Mouse (Mus musculus): ENCODE results near the gene Pnpla1.
"Not testable (repeated sequence)": the region's sequence is repeated elsewhere in the genome, so short reads cannot be mapped to it uniquely, and the experiment has no call there.

Pnpla1 gene

DNA sequence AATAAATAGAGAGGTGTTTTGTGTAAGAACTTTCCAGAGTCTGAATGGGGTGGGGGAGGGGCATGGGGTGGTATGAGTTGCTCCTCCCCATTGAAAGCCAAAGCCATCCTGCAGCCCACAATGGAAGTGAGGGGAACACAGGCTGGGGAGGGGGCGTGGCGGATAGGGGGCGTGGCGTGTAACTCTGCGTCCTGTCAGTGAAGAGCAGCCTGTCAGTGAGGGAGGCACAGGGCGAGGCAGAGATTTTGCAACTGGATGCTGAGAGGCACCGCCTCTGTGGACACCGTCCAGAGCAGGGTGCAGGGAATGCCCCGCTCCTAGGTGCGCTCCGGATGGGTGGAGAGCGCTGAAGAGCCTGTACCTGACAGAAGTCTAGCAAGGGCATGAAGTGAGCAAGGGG lies at the start of gene Pnpla1:
Pnpla1 (plus strand) TSS at position 207 of the 400 bp plus-strand sequence.
- no peak for ATAC-seq (ENCODE audit: low TSS enrichment)

DNA sequence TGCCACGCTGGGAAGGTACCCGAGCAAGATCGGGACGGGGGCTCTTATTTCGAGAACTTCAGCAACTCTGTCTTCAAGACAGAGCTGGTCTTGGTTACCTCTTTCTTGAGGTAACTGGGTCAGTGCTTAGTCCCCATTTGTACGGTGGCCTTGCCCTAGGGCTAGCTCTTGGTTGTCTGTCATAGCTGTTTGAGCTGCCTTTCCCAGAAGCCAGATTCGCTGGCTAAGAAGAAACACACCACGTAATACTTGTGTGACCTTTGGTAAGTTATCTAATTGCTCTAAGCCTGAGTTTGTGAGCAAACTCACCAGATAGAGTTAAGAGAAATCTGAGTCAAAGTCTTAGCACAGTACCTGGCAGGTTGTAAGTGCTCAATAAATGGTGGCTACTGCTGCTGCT lies 49.5 kb upstream of the Pnpla1 start:
- ATAC-seq (ENCODE audit: low TSS enrichment): no peak

DNA sequence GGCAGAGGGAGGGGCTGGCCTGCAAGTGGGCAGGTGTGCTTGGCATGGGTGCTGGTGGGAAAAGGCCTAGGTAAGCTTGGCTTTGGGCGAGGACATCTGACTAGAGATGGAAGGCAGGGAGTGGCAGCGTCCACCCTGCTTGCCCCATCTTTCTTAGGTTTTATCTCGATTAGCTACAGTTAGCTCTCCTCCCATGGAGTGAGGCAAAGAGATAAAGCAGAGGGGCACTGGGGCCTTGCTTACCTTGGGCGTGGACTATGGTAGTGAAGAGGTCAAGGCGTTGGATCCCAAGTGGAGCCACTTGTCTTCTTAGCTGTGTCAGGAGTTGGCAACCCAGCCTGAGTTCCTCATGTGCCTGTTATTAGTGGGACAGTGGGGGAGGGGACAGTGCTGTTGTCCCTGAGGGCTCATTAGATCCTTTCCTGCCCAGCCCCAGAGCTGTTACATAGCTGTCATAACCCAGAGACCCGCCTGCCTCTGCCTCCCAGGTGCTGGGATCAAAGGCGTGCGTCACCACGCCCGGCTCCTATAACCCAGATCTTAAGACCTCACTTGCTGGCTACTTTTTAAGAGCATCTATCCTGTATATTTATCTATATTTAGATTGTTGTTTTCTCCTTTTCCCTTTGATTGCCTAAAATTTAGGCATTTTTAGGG lies 48.9 kb upstream of the Pnpla1 start:
- no peak for ATAC-seq (ENCODE audit: low TSS enrichment)

DNA sequence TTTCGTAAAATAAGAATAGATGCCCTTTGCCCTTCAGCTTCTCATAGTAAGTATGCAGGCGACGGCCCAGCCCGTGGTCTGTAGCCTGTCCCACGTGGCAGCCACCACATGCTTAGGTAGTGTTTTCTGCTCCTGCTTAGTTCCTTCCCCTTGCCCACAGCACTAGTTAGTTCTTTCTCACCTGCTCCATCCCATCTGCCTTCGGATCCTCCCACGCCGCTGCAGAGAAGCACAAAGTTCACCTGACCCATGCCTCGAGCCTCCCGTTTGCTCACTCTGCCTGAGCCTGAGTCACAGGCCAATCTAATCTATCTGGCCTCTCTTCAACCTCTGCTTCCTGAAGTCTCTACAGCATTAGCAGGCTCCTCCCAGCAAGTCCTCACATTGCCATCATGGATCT lies 45.9 kb upstream of the Pnpla1 start:
- no peak for ATAC-seq (ENCODE audit: low TSS enrichment)

GRCm38 (mm10) chr17:28814529-28815097 lies 43.6 kb upstream of the Pnpla1 start:
- no peak for ATAC-seq (ENCODE audit: low TSS enrichment)

DNA sequence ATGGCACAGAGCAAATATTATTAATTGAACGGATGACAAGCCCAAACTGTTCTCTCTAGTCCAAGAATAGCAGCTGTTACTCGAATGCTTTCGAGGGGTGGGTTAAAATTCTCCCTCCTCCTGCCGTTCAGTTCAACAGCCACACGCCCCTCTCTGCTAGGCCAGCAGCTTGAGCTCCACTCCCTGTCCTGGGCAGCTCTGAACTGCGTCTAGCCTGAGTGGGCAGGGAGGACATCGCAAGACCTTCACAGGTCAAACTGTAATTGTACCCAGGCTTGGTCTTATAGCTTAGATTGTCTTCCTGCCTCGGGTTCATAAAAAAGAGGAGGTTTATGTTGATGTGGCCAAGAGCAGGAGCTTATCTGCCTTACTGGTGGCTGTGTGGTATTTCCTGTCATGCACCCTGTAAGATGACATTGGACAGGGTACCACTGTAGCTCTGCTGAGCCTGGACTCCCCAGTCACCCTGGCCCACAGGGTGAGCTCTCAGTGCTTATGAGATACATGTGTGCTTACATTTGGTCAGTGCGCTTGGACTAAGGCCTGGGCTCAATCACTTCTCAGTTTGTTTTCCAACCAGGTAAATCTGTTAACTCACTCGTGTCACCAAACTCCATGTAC lies 42.7 kb upstream of the Pnpla1 start:
- no peak for ATAC-seq (ENCODE audit: low TSS enrichment)

GRCm38 (mm10) chr17:28816326-28816725 lies 41.9 kb upstream of the Pnpla1 start:
- ATAC-seq (ENCODE audit: low TSS enrichment): not testable (repeated sequence)

- ATAC-seq (ENCODE audit: low TSS enrichment): no peak
Observed at GRCm38 (mm10) chr17:28816875-28817811, 41.1 kb upstream of the Pnpla1 start.

- ATAC-seq (ENCODE audit: low TSS enrichment): no peak
Observed at GRCm38 (mm10) chr17:28820189-28820588, 38.0 kb upstream of the Pnpla1 start.

DNA sequence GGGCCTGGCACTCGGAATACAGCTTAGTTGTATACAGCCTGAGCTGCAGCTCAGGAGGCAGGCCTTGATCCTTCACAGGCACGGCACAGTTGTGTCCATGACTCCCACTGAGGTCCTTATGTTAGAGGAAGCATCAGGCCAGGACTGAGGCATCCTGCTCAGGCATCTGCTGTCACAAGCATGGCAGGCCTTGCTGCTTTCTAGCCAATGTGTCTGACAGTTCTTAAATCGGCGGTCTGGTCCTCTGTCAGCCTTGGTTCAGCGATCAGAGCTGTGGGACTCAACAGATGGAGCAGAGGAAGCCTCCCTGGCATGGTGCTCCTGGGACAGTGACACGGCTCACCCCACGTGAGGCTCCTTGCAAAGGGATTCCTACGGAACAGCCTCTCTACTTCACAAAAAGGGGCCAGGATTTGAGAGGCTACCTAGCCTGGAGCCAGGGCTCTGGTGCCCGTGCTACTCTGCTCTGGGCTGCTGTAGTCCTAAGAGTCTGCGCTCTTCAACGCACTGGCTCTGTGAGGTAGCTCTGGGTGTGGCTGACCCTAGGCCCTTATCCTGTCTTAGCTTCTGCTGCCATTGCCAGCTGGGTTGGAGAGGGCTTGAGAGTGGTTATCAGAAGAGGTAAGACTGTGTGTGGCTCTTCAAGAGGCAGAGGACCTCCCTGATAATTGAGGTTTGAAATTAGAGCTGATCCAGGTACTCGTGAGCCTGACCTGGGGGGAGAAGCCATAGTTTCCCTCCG lies 35.0 kb upstream of the Pnpla1 start:
- ATAC-seq (ENCODE audit: low TSS enrichment): no peak

- ATAC-seq (ENCODE audit: low TSS enrichment): no peak
Observed at GRCm38 (mm10) chr17:28823749-28824148, 34.5 kb upstream of the Pnpla1 start.

- peak; percentile 66 for ATAC-seq (ENCODE audit: low TSS enrichment)
Observed at GRCm38 (mm10) chr17:28824896-28825295, 33.3 kb upstream of the Pnpla1 start.

DNA sequence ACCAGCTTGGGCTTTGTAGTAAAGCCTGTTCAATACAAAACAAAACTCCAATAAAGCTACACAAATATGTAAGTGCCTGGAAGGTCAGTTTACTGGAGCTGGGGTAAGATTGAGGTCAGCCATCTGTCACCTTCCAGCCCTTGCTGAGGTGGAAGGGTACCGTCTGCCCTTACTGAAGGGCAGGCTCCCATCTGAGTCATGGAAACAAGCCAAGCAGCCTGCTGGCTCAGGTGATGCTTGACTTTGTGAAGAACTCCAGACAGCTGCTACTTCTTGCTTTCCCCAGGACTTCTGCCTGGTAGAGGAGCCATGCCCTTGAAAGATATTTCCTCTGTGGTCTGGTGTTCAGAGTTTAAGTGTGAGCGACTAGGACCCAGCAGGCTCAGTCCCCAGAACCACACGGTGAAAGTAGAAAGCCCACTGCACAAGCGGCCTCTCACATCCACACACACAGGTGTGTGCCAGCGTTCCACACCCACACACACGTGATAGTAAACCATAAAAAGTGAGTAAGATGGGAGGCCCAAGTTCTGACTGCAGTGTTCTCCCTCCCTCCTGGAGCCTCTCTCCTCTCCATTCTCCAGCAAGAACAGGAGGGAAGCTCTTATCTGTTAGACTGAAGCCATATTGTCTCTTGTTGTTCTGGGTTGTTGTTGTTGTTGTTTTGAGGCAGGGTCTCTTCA lies 32.7 kb upstream of the Pnpla1 start:
- no peak for ATAC-seq (ENCODE audit: low TSS enrichment)

- ATAC-seq (ENCODE audit: low TSS enrichment): peak; percentile 53; the same call in 1 of the 2 replicates
Observed at GRCm38 (mm10) chr17:28827665-28828231, 30.5 kb upstream of the Pnpla1 start.

DNA sequence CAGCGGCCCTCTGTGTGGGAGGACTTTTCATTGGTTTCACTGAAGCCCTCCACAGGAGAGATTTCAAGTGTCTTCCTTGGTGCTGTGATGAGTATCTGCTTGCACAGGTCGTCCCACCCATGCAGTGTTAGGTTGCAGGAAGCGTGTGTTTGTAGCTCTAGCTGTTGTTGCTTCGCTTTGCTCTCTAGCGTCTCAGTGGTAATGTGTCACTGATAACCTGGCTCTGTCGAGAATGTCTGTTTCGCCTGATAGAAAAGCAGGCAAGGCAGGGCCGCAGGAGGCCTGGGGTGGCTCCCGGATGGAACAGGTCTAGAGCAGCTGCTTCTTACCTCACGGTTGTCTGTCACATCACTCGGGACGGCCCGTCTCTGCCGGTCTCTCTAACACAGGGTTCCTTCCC lies 29.1 kb upstream of the Pnpla1 start:
- no peak for ATAC-seq (ENCODE audit: low TSS enrichment)

GRCm38 (mm10) chr17:28831065-28831464 lies 27.1 kb upstream of the Pnpla1 start:
- no peak for ATAC-seq (ENCODE audit: low TSS enrichment)

DNA sequence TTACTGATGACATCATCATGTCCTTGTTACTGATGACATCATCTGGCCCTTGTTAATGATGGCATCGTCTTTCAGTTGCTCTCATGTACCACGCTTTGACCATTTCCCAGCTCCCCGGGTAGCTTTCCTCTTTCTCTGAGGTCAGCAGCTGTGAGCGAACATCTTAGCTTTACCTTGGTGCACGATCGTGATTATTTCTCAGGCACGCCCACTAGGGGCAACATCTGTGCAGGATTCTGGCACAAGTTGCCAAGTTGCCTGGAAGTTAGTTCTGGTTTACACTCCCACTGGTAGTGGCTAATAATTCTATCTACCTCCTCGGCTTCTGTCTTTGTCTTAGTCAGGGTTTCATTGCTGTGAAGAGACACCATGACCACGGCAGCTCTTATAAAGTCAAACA lies 26.2 kb upstream of the Pnpla1 start:
- no peak for ATAC-seq (ENCODE audit: low TSS enrichment)

DNA sequence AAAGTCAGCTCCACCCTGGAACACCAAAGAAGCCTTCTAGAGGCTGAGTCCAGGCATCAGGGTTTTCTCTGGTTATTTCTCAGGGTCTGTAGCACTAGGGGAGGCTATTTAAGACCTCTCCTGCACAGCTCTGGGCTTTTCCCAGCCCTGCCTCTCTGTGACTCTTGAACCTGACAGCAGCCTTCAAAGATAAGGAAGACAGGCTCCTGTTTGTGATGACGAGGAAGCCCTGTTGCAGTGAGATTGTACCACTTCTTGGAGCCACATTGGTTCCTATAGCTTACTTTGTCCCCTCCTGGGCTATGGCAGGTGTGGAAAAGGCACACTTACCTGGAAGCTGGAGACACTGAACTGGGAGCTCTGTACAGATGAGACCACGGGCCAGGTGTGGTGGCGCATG lies 25.3 kb upstream of the Pnpla1 start:
- no peak for ATAC-seq (ENCODE audit: low TSS enrichment)

GRCm38 (mm10) chr17:28834676-28835075 lies 23.5 kb upstream of the Pnpla1 start:
- ATAC-seq (ENCODE audit: low TSS enrichment): no peak

DNA sequence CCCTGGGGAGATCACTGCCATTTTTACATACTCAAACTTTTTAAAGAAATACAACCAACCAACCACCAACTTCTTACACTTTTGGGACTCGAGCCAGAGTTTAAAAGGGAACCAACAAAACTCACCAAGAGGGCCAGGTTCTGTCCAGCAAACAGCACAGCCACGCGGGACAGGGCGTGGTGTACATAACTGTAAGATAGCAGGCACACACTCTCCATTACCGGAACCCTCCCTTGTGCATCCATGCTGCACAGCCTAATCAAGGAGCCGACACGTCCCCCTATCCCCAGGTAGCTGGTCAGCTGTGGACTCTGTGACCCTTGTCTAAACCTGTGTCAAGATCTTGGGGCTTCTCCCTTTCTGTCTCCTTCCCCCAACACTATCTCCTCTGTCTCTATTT lies 20.4 kb upstream of the Pnpla1 start:
- no peak for ATAC-seq (ENCODE audit: low TSS enrichment)

DNA sequence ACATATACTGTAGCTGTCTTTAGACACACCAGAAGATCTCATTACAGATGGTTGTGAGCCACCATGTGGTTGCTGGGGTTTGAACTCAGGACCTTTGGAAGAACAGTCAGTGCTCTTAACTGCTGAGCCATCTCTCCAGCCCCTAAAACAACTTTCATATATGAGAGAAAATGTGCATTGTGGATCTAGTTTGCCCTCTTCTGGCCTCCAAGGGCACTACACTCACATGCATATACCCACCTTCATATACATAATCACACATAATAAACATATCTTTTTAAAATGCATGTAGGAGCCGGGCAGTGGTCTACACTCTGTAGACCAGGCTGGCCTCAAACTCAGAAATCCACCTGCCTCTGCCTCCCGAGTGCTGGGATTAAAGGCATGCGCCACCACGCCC lies 16.3 kb upstream of the Pnpla1 start:
- not testable (repeated sequence) for ATAC-seq (ENCODE audit: low TSS enrichment)
